Mouse (Mus musculus) limb, embryonic 14.5 days (tissue): Measurements from ENCODE around the gene Mrpl2. TPM values are rescaled to one million over a fixed set of nuclear protein-coding genes. Genes with fewer than 3 reads are reported as not detected.
A peak's percentile ranks its signal among the peaks of the same experiment; 100 is the strongest.

ENCODE experiments used
- ATAC-seq: fragments of 200-750 bp; cut with Nextera tagmentation; 2 replicates; pipeline ENCODE4 v1.8.0; 2017; ENCODE audit warnings: low read depth, moderate number of reproducible peaks, moderate TSS enrichment; ENCODE audit not compliant: low FRiP score
- DNase-seq: peaks from one replicate; pipeline ENCODE4 v3.0.0-alpha.2; 2015; ENCODE audit warnings: low spot score
- H3K27ac ChIP-seq: fragments of 300-500 bp; sonication (generic); replicated peaks from 2 replicates; pipeline ENCODE4 v1.5.1; 2014; ENCODE audit warnings: low read depth, mild to moderate bottlenecking, low read length, moderate library complexity, mixed read lengths
- H3K27me3 ChIP-seq: fragments of 300-500 bp; sonication (generic); 2 replicates; pipeline ENCODE4 v1.6.1; 2014; ENCODE audit warnings: low read length, mixed read lengths; ENCODE audit not compliant: control insufficient read depth, insufficient read depth
- H3K36me3 ChIP-seq: fragments of 300-500 bp; sonication (generic); 2 replicates; pipeline ENCODE4 v1.6.1; 2014; ENCODE audit warnings: mild to moderate bottlenecking, low read length, moderate library complexity, mixed read lengths; ENCODE audit not compliant: control insufficient read depth, insufficient read depth
- H3K4me1 ChIP-seq: fragments of 300-500 bp; sonication (generic); 2 replicates; pipeline ENCODE4 v1.6.1; 2014; ENCODE audit warnings: antibody characterized with exemption, low read length, mixed read lengths; ENCODE audit not compliant: control insufficient read depth, insufficient read depth
- H3K4me2 ChIP-seq: fragments of 300-500 bp; sonication (generic); replicated peaks from 2 replicates; pipeline ENCODE4 v1.6.1; 2014; ENCODE audit warnings: low read depth, mild to moderate bottlenecking, low read length, moderate library complexity; ENCODE audit not compliant: severe bottlenecking
- H3K4me3 ChIP-seq: fragments of 300-500 bp; sonication (generic); replicated peaks from 2 replicates; pipeline ENCODE4 v1.5.1; 2014; ENCODE audit warnings: low read length
- H3K9ac ChIP-seq: fragments of 300-500 bp; sonication (generic); 2 replicates; pipeline ENCODE4 v1.6.1; 2014; ENCODE audit warnings: mild to moderate bottlenecking, low read depth, low read length, moderate library complexity; ENCODE audit not compliant: severe bottlenecking
- H3K9me3 ChIP-seq: fragments of 300-500 bp; sonication (generic); 2 replicates; pipeline ENCODE4 v1.6.1; 2016; ENCODE audit warnings: low read length; ENCODE audit not compliant: control insufficient read depth
- POLR2A ChIP-seq: fragments of 200-500 bp; IDR thresholded peaks from 2 replicates; pipeline ENCODE4 v1.8.0; 2012; ENCODE audit warnings: inconsistent platforms, mild to moderate bottlenecking, moderate library complexity, borderline replicate concordance; ENCODE audit not compliant: insufficient read depth, insufficient read length; ENCODE audit errors: extremely low read depth
- WGBS: fragments of 180-500 bp; shearing (Covaris S2); extraction: QIAGEN DNeasy Blood & Tissue Kit; methylation state at CpG from one replicate; pipeline ENCODE4 v1.1.7; 2014; 5-methylcytosine and 5-hydroxymethylcytosine counted together
- polyA plus RNA-seq, 2 experiments: library from polyadenylated mRNA; depleted of rRNA in 1 of 2; stranded (reverse) in 1 of 2; unstranded in 1 of 2; fragments of >200 nt; fragmentation: Nextera tagmentation in 1 of 2; extraction: Ambion mirVana in 1 of 2; gene quantifications; 2 replicates each; pipeline versions ENCODE4 v1.2.1 to v1.2.3; 2012 to 2014

Gene Mrpl2
- polyA plus RNA-seq (2012; rRNA removed) (68.0 and 91.1 TPM in 2 replicates), polyA plus RNA-seq (2014; fragmentation: Nextera tagmentation; extraction: Ambion mirVana) (103 and 113 TPM in 2 replicates)

DNA sequence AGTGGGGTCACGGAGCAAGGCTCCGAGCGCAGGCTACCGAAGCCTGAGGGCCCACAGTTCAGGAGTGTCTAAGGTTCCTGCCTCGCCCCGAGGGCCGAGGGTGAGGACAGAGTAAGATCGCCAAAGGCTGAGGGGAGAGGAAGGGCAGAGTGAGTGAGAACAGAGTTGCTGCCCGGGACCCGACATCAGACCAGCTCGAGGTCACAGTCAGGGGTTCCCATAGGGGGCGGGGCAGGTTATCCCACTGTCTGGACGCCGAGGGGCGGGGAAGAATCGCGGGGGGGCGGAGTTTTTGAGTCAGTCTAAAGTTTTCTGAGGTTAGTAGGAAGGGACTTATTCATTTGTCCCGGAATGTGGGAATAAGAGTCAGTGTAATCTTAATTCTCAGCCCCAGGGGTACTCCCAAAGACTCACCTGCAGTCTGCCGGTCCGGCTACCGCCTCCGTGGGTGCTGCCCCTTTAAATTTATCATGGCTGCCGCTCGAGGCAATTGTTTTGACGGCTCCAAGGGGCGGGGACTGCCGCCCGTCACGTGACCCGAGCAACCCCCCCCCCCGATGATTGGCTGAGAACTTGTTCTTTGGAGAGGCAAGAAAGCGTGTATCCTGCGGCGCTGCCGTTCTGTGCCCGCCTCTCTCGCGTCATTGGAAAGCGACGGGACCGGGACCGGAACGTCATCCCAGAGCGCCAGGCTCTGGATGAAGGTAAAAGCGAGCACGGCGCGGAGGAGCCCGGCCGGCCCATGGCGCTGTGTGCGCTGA, at the start of gene Mrpl2, which contains the start of gene Klc4:
TSS of gene Mrpl2 (plus strand) at position 669 of the 761 bp plus-strand sequence.
TSS of gene Klc4 (minus strand) at position 462 of the 761 bp plus-strand sequence.
- WGBS, result under 1% methylated on average over 50 of the region's 53 CpGs
- Histone ChIP-seq H3K36me3 (peaks cover 27% of the 10 kb centered on the region), H3K4me3 (peak within 1 kb of the TSS; percentile 82), H3K9ac (peak within 1 kb of the TSS; percentile 77), H3K9me3 (no peaks in the 10 kb centered on the region), H3K4me2 (peak within 1 kb of the TSS; percentile 90), H3K4me1 (peaks cover 11% of the 10 kb centered on the region), H3K27me3 (no peaks in the 10 kb centered on the region), H3K27ac (peak within 1 kb of the TSS; percentile 79)
- peak; percentile 96 for DNase-seq
- peak; percentile 85 for ATAC-seq
- TF ChIP-seq POLR2A, result peak; percentile 86; the same call in 1 of the 2 replicates

DNA sequence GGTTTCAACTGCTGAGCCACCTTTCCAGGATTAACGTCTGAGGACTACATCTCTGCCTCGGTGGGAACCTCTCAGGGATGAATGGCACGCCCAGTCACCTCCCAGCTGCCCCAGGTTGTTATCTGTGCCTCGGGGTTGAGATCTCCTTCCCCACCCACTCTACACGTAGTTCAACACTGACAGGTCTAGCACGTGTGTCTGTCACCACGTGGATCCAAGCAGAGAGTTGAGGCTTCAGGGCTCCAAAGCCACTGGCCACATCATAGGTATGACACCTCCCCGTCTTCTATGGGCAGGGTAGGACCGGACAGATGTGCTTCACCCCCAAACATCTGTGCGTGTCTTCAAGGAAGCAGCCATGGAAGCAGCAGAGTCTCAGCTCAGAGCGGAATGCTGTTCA, 48.1 kb upstream of the Mrpl2 start:
- H3K27me3 ChIP-seq, result no peaks in the 10 kb centered on the region
- H3K9ac ChIP-seq, result no peak overlapping the region
- no peak for TF ChIP-seq POLR2A
- H3K4me2 ChIP-seq, result no peak overlapping the region
- no peak for DNase-seq
- no peak overlapping the region for H3K27ac ChIP-seq
- H3K9me3 ChIP-seq, result no peaks in the 10 kb centered on the region
- WGBS, result 89% methylated on average over 11 of the region's 11 CpGs
- H3K36me3 ChIP-seq, result peaks cover 10% of the 10 kb centered on the region
- peaks cover 27% of the 10 kb centered on the region for H3K4me1 ChIP-seq
- H3K4me3 ChIP-seq, result no peak overlapping the region
- no peak for ATAC-seq

DNA sequence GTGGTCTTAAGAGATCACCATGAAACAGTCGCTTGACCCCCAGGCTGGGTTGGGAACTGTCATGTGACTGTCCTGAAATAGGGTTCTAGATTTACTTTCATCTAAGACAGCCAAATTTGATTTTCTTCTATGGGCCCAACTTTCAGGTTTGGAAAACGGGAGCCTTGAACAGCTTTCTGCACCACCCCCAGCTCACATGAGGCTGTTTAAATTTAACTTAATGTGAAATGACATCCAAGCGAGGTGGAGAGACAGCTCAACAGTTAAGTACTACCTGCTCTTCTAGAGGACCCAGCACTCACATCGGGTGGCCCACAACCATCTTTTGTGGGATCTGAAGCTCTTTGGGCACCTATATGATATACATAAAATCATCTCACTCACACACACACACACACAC, 47.1 kb upstream of the Mrpl2 start:
- peaks cover 10% of the 10 kb centered on the region for H3K36me3 ChIP-seq

DNA sequence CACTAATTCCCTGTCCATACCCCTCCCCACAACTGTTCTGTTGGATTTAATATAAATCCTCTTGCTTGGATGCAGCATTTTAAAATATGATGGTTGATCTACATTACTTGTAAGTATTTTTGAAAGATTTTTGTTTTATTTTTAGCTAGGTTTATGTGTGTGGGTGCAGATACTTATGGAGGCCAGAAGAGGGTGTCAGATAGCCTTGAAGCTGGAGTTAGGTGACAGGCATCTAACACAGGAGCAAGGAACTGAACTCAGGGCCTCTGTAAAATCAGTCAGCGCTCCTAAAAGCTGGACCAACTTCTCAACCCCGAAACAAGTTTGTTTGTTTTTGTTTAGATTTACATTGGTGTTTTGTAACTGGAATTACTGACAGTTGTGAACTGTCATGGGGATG, 45.5 kb upstream of the Mrpl2 start:
- 87% methylated on average over 2 of the region's 2 CpGs for WGBS
- H3K4me2 ChIP-seq, result no peak overlapping the region
- H3K27ac ChIP-seq, result no peak overlapping the region
- H3K9me3 ChIP-seq, result no peaks in the 10 kb centered on the region
- H3K4me3 ChIP-seq, result no peak overlapping the region
- DNase-seq (no peak), ATAC-seq (no peak)
- TF ChIP-seq POLR2A, result no peak
- H3K9ac ChIP-seq, result no peak overlapping the region
- peaks cover 10% of the 10 kb centered on the region for H3K36me3 ChIP-seq
- no peaks in the 10 kb centered on the region for H3K27me3 ChIP-seq
- peaks cover 18% of the 10 kb centered on the region for H3K4me1 ChIP-seq

More for the DNA sequence above, 47.1 kb upstream of the Mrpl2 start:
- H3K4me1 ChIP-seq, result peaks cover 25% of the 10 kb centered on the region
- no peak overlapping the region for H3K4me3 ChIP-seq
- ATAC-seq (no peak), DNase-seq (no peak)
- no peaks in the 10 kb centered on the region for H3K27me3 ChIP-seq
- no peak overlapping the region for H3K4me2 ChIP-seq
- WGBS, result 83% methylated on average over 4 of the region's 4 CpGs
- H3K27ac ChIP-seq, result no peak overlapping the region
- TF ChIP-seq POLR2A, result no peak
- no peak overlapping the region for H3K9ac ChIP-seq
- no peaks in the 10 kb centered on the region for H3K9me3 ChIP-seq

DNA sequence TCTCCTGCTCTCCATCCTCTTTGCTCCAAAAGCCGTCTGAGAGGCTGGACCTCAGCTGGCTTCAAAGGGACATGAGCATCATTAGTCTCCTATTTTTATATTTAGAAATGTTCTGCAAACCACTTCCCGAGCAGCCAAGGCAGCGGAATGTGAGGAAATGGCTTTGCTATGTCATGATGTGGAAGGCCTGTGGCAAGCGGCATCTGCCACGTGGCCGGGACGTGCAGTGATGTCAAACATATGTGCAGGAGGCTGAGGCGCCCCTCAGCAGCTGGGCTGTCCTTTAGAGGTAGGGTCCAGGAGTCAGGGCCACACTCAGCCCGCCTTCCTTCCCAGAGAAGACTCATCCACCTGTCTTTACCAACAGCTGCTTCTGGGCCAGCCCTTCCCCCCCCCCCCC, 43.8 kb upstream of the Mrpl2 start:
- DNase-seq (peak; percentile 55), ATAC-seq (peak; percentile 60)
- no peak for TF ChIP-seq POLR2A
- Histone ChIP-seq H3K9me3 (no peaks in the 10 kb centered on the region), H3K9ac (no peak overlapping the region), H3K4me1 (peaks cover 17% of the 10 kb centered on the region), H3K27me3 (no peaks in the 10 kb centered on the region), H3K27ac (peak overlapping the region; percentile 48; the same call in 1 of the 2 replicates), H3K36me3 (peaks cover 5% of the 10 kb centered on the region; the same call in 1 of the 2 replicates), H3K4me3 (no peak overlapping the region), H3K4me2 (no peak overlapping the region)
- WGBS, result 37% methylated on average over 9 of the region's 9 CpGs
